Mouse (Mus musculus): ENCODE measurements at regions not wholly inside any gene's neighbourhood (a gene's known extent, or its start where the extent isn't known, plus 50 kb on each side); places are given as distances from the start of the nearest gene placed in this dataset.

- TF ChIP-seq CTCF (conservative IDR thresholded peaks at IDR 0.05; ENCODE audit: insufficient read depth, insufficient read length, low read depth, low read length), result no peak
- TF ChIP-seq POLR2A (IDR thresholded peaks at IDR 0.05; ENCODE audit: low read depth, low read length), result no peak
Measured at GRCm38 (mm10) chr9:8760876-8761275, 138.8 kb upstream of the Pgr start.

All from kidney, adult 2 months (tissue).